Mouse (Mus musculus) G1E (cell line): Measurements from ENCODE around the gene Dnaaf1. TPM values are rescaled to one million over a fixed set of nuclear protein-coding genes. Genes with fewer than 3 reads are reported as not detected.

Experiments
- ATAC-seq: 2 replicates; pipeline ENCODE4 v1.8.0; 2016; ENCODE audit warnings: mild to moderate bottlenecking; ENCODE audit not compliant: insufficient number of reproducible peaks, poor library complexity, low FRiP score, severe bottlenecking; ENCODE audit errors: extremely low read depth
- DNase-seq: peaks from one replicate; pipeline ENCODE4 v3.0.0; 2012; ENCODE audit warnings: low spot score
- H3K27me3 ChIP-seq: 2 replicates; pipeline ENCODE4 v1.6.1; 2012; ENCODE audit warnings: mild to moderate bottlenecking, low read length, inconsistent platforms; ENCODE audit not compliant: insufficient read depth
- H3K36me3 ChIP-seq: replicated peaks from 2 replicates; pipeline ENCODE3; 2012; ENCODE audit warnings: mild to moderate bottlenecking, inconsistent platforms
- H3K4me1 ChIP-seq: 2 replicates; pipeline ENCODE4 v1.6.1; 2012; ENCODE audit warnings: low read depth, low read length, inconsistent platforms, mixed read lengths; ENCODE audit not compliant: insufficient read depth
- H3K4me3 ChIP-seq: 2 replicates; pipeline ENCODE4 v1.5.1; 2012; ENCODE audit warnings: low read depth, mild to moderate bottlenecking, inconsistent platforms, low read length, moderate library complexity, mixed read lengths
- H3K9me3 ChIP-seq: replicated peaks from 2 replicates; pipeline ENCODE4 v1.6.1; 2012; ENCODE audit warnings: inconsistent platforms
- CTCF ChIP-seq: IDR thresholded peaks from 2 replicates; pipeline ENCODE4 v1.5.1; 2012; ENCODE audit warnings: low read depth, low read length, inconsistent platforms, mixed read lengths
- GATA1 ChIP-seq: IDR thresholded peaks from 2 replicates; pipeline ENCODE4 v1.6.1; 2012; ENCODE audit warnings: borderline replicate concordance, low read length, inconsistent platforms, mixed read lengths
- GATA2 ChIP-seq: IDR thresholded peaks from 2 replicates; pipeline ENCODE4 v1.6.1; 2012; ENCODE audit warnings: low read depth, low read length, inconsistent platforms, borderline replicate concordance
- POLR2AphosphoS5 ChIP-seq: IDR thresholded peaks from 2 replicates; pipeline ENCODE4 v1.6.1; 2012; ENCODE audit warnings: low read depth, low read length, inconsistent platforms; ENCODE audit not compliant: insufficient replicate concordance
- TAL1 ChIP-seq: conservative IDR thresholded peaks from 2 replicates; pipeline ENCODE4 v1.6.1; 2012; ENCODE audit warnings: low read depth, low read length, inconsistent platforms, mixed read lengths
- polyA plus RNA-seq: library from polyadenylated mRNA; stranded (reverse); fragments of >175 nt; gene quantifications from 2 replicates; pipeline ENCODE4 v1.2.3, GENCODE M21; 2012
- total RNA-seq, 2 experiments: library from RNA; stranded (forward) in 1 of 2; stranded (reverse) in 1 of 2; fragments of 200-1000 nt in 1 of 2; fragments of >200 nt in 1 of 2; fragmentation: Nextera tagmentation in 1 of 2; gene quantifications; 2 replicates each; pipeline ENCODE4 v1.2.3; 2014 to 2017

Gene Dnaaf1
- total and polyA plus RNA-seq, 3 experiments: 0.10 to 0.11 TPM; not detected in 1

- no peak for TF ChIP-seq GATA1
- TF ChIP-seq POLR2AphosphoS5: no peak
- TF ChIP-seq TAL1: no peak
- TF ChIP-seq CTCF: no peak
- TF ChIP-seq GATA2: no peak
- no peaks in the 10 kb centered on the region for H3K9me3 ChIP-seq
- H3K27me3 ChIP-seq: no peaks in the 10 kb centered on the region
Observed at GRCm38 (mm10) chr8:119568951-119569350, 6.1 kb upstream of the Dnaaf1 start.

DNA sequence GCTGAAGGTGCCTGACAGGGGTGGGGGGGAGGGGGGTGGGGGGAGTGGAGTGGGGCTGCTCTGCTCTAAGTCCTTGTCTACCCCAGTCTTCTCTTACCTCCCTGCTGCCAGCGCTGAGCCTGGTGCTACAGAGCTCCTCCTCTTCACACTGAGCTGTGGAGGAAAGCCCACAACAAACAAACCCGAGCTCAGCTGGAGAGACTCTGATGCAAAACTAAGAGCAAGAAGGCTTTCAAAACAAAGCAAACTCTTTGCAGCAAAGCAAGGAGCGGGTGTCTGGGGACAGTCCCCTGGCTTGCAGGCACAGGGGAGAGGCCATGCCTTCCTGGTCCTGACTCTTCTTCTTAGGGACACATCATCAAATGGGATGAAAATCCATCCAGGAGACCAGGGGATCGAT lies 5.2 kb upstream of the Dnaaf1 start:
- Histone ChIP-seq H3K4me1 (peaks cover 49% of the 10 kb centered on the region), H3K36me3 (peaks cover 79% of the 10 kb centered on the region), H3K4me3 (no peak overlapping the region; the same call in 1 of the 2 replicates), H3K9me3 (no peaks in the 10 kb centered on the region), H3K27me3 (no peaks in the 10 kb centered on the region)
- ATAC-seq (no peak), DNase-seq (no peak)
- TF ChIP-seq TAL1: no peak
- no peak for TF ChIP-seq GATA1
- TF ChIP-seq CTCF: no peak
- TF ChIP-seq POLR2AphosphoS5: no peak
- TF ChIP-seq GATA2: no peak

More at GRCm38 (mm10) chr8:119568951-119569350, 6.1 kb upstream of the Dnaaf1 start:
- Histone ChIP-seq H3K4me3 (no peak overlapping the region), H3K36me3 (peaks cover 89% of the 10 kb centered on the region), H3K4me1 (peaks cover 43% of the 10 kb centered on the region)
- ATAC-seq (no peak), DNase-seq (no peak)

GRCm38 (mm10) chr8:119571135-119571534 lies 3.9 kb upstream of the Dnaaf1 start:
- DNase-seq: no peak
- no peak for ATAC-seq
- Histone ChIP-seq H3K4me1 (peaks cover 60% of the 10 kb centered on the region), H3K4me3 (no peak overlapping the region), H3K27me3 (no peaks in the 10 kb centered on the region), H3K9me3 (no peaks in the 10 kb centered on the region), H3K36me3 (peaks cover 67% of the 10 kb centered on the region)
- TF ChIP-seq TAL1: no peak
- TF ChIP-seq GATA2: no peak
- no peak for TF ChIP-seq GATA1
- no peak for TF ChIP-seq CTCF
- TF ChIP-seq POLR2AphosphoS5: no peak

DNA sequence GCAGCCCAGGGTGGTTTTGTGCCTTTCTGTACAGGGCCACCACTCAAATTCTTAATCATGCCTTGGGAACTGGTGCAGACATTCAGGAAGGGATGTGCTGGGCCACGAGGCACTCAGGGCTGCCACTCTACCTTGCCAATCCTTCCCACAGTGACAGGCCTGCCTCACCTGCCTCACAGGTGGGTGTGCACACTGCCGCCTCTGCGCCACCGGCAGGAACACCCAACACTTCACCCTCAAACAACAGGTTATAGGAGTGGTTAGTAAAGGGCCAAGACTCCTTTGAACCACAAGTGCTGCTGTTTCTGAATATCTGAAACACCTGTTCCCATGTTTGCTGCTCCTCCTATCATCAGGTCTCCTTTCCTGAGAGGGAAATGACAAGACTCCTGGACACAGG lies 2.6 kb upstream of the Dnaaf1 start:
- Histone ChIP-seq H3K4me3 (peak overlapping the region; percentile 31; the same call in 1 of the 2 replicates), H3K4me1 (peaks cover 65% of the 10 kb centered on the region), H3K9me3 (no peaks in the 10 kb centered on the region), H3K36me3 (peaks cover 56% of the 10 kb centered on the region), H3K27me3 (no peaks in the 10 kb centered on the region)
- no peak for ATAC-seq
- TF ChIP-seq GATA1 (no peak), CTCF (no peak), GATA2 (no peak), TAL1 (no peak), POLR2AphosphoS5 (no peak)
- no peak for DNase-seq

DNA sequence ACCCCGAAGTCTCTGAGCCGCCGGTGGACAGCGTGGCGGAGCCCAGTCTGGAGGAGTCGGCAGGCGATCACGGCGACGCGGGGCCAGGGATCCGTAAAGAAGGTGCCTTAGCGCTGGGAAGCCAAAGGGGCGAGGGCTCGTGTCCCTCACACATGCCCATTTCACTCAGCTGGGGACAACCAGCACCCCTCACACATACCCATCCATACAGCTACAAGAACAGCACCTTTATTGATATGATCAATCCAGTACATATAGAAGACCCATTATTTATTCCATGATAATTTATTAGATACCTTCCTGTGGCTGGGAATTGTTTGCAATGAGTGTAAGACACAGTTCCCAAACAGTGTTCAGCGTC lies 311 bp downstream of the Dnaaf1 start:
- Histone ChIP-seq H3K36me3 (peaks cover 28% of the 10 kb centered on the region), H3K27me3 (no peaks in the 10 kb centered on the region), H3K4me3 (peak overlapping the region; percentile 85), H3K9me3 (no peaks in the 10 kb centered on the region), H3K4me1 (peaks cover 83% of the 10 kb centered on the region)
- ATAC-seq (no peak), DNase-seq (no peak)
- TF ChIP-seq CTCF (no peak), GATA2 (no peak), TAL1 (no peak), POLR2AphosphoS5 (no peak), GATA1 (no peak)

DNA sequence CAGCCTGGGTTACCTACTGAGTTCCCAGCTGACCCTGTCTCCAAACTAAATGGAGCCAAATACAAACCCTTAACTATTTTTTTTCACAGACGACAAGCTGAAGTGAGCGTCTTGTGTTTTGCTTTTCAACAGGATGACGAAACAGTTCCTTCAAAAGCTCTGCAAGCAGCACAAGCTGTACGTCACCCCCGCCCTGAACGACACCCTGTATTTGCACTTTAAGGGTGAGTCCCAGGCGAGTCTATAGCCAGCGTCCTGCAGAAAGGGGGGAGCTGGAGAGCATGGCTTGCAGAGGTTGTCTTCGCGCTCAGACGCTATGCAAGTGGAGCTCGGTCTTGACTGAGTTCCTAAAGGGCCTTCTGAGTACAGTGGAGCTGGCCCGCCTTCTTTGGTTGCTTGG lies 4.1 kb downstream of the Dnaaf1 start:
- no peak for DNase-seq
- Histone ChIP-seq H3K36me3 (peaks cover 2% of the 10 kb centered on the region), H3K9me3 (no peaks in the 10 kb centered on the region), H3K4me3 (no peak overlapping the region; the same call in 1 of the 2 replicates), H3K4me1 (peaks cover 72% of the 10 kb centered on the region), H3K27me3 (no peaks in the 10 kb centered on the region)
- TF ChIP-seq GATA2 (no peak), POLR2AphosphoS5 (no peak), TAL1 (no peak), GATA1 (no peak), CTCF (no peak)
- no peak for ATAC-seq

DNA sequence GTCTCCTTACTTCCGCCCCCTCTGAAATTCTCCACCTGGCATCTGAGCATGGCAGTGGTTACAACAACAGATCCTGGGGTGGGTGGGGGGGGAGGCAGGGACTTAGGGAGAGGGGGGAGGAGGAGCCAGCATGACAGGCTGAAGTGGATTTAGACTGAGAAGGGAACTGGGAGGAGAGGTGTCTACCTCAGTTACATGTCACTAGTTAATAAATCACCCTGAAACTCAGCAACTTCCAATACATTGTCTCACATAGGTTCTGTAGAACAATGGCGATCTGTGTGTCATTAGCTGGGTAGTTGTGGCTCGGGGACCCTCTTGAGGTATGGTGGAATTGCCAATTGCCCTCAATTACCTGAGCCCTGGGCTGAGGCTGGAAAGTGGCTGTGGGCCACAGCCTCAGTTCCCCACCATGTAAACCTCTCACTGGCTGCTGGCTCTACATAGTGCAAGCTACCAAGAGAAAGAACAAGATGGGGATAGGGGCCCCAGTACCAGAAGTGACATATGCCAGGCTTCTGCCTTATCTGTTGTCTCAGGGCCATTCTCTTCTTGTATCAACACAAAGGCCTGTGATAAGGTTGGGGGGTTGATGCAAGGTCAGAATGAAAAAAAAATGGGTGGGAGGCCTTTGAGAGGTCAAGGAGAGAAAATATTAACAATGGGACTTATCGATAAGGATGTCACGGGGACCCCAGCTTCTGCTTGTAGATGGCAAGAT lies 5.6 kb downstream of the Dnaaf1 start:
- Histone ChIP-seq H3K4me3 (peak overlapping the region; percentile 39; the same call in 1 of the 2 replicates), H3K27me3 (no peaks in the 10 kb centered on the region), H3K36me3 (peaks cover 2% of the 10 kb centered on the region), H3K9me3 (no peaks in the 10 kb centered on the region), H3K4me1 (peaks cover 62% of the 10 kb centered on the region)
- no peak for TF ChIP-seq POLR2AphosphoS5
- peak; percentile 62 for TF ChIP-seq TAL1
- DNase-seq: peak; percentile 60
- peak; percentile 93 for ATAC-seq
